Mouse (Mus musculus): ENCODE results near the gene Gins1. TPM values are rescaled to one million over a fixed set of nuclear protein-coding genes. Genes with fewer than 3 reads are reported as not detected.

The Gins1 gene
- polyA plus RNA-seq (2015; fragmentation: Nextera tagmentation; extraction: Ambion mirVana): 20.4 and 26.4 TPM in 2 replicates

DNA sequence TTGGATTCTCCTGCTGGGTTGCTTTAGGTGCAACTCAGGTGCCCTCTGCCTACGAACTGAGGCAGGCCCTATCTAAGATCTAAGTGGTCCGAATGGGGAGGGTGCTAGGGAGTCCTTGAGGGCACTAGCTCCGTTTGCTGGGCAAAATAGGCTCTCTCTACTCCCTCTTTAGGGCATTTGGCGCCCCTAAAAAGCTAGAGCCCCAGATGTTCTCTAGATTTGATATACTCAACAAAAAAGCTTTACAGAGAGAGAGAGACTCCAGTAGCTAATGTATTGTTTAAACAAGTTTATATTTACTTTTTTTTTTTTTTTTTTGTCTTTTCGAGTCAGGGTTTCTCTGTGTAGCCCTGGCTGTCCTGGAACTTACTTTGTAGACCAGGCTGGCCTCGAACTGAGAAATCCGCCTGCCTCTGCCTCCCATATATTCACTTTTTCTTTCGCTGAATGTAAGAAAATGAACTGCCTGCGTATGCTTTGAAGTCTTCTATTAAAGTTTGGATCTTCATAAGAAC is at the start of gene Gins1:
TSS of gene Gins1 (plus strand) at position 465 of the 515 bp plus-strand sequence.
- H3K9me3 ChIP-seq (ENCODE audit: control insufficient read depth, low read length): no peaks in the 10 kb centered on the region
- peak within 1 kb of the TSS; percentile 84 for H3K9ac ChIP-seq (ENCODE audit: low read depth, low read length)
- H3K4me1 ChIP-seq (ENCODE audit: control insufficient read depth, insufficient read depth, low read length): peaks cover 16% of the 10 kb centered on the region
- ATAC-seq: peak; percentile 54
- peak within 1 kb of the TSS; percentile 80 for H3K4me2 ChIP-seq (ENCODE audit: low read depth, low read length)
- H3K27me3 ChIP-seq (replicated peaks; ENCODE audit: control insufficient read depth, insufficient read depth, low read length): no peaks in the 10 kb centered on the region
- 35% methylated on average over 9 of the region's 9 CpGs for WGBS
- peak within 1 kb of the TSS; percentile 83 for H3K27ac ChIP-seq (ENCODE audit: low read length)
- no peaks in the 10 kb centered on the region for H3K36me3 ChIP-seq (ENCODE audit: control insufficient read depth, insufficient read depth, low read length)
- H3K4me3 ChIP-seq (ENCODE audit: low read length): peak within 1 kb of the TSS; percentile 74

DNA sequence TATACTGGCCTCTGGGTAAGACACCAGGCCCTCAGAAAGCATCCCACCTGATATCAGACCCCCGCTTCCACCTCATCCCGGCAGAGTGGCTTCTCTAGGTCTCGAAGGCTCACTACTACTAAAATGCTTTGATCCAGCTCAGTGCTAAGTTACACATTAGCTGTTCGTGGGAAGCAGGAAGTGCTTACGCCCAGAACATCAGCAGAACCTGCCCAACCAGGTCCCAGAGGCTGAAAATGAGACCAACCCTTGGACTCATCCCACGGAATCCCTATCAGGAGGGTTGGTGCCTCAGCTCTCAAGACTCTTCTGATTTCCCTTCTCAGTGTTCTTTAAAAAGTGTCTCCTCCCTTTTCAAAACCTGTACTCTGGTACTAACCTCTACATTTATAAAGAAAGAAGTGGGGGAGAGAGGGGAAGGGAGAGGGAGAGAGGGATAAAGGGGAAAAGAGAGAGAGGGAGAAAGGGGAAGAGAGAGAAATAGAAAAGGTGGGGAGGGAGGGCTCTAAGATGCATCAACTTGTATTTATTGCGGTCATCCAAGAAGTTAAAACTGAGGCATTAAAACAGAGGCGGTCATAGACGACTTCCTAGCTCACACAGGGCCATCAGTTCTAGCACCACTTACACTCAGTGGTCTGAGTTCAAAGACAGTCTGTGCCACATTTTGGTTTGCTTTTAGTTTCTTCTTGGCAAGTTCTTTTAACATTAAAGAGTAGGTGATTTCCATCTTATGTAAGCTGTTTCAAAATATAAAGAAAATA is 46.3 kb upstream of the Gins1 start:
- H3K9ac ChIP-seq (ENCODE audit: low read depth, low read length): no peak overlapping the region
- peak overlapping the region; percentile 37; the same call in 1 of the 2 replicates for H3K4me2 ChIP-seq (ENCODE audit: low read depth, low read length)
- H3K9me3 ChIP-seq (ENCODE audit: control insufficient read depth, low read length): no peaks in the 10 kb centered on the region
- H3K27me3 ChIP-seq (replicated peaks; ENCODE audit: control insufficient read depth, insufficient read depth, low read length): no peaks in the 10 kb centered on the region
- WGBS: 59% methylated on average over 9 of the region's 9 CpGs
- no peak overlapping the region for H3K4me3 ChIP-seq (ENCODE audit: low read length)
- ATAC-seq: peak; percentile 98
- H3K27ac ChIP-seq (ENCODE audit: low read length): peak overlapping the region; percentile 31
- H3K4me1 ChIP-seq (ENCODE audit: control insufficient read depth, insufficient read depth, low read length): 0 out of 2 replicates have a peak, but pooled peaks cover 7% of the 10 kb centered on the region
- no peaks in the 10 kb centered on the region for H3K36me3 ChIP-seq (ENCODE audit: control insufficient read depth, insufficient read depth, low read length)

DNA sequence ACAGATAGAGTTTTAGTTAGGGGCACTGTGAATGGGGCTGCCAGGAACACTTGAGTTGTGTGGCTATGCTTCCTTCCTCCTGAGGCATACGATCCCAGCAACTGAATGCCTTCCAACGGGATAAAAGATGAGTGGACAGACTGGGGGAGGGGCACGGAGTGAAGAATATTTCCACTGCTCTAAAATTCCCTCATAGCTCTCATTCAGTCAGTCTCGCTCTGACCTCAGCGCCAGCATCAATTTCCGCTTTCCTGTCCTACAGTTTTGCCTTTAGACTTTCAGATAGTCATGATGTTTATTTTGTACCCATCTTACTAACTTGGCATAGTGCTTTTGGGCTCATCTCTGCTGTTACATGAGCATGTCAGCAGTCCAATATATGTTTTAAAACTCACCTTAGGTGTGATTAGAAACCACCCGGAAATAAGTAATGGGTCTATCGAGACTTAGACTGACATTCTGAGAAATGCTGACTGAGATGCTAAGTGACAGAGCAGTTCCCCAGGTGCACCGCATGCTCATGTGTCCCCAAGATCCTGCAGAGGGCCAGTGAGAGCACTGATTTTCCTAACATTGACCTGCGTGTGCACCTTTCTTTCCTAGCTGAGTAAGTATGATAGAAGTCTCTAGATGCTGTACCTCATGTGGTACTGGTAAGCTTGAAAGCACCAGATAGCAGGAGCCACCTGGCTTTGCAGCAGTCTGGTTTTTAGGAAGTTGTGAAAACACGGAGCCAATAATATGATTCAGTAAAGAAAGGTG is 45.3 kb upstream of the Gins1 start:
- no peak overlapping the region for H3K9ac ChIP-seq (ENCODE audit: low read depth, low read length)
- no peak overlapping the region for H3K4me2 ChIP-seq (ENCODE audit: low read depth, low read length)
- no peaks in the 10 kb centered on the region for H3K9me3 ChIP-seq (ENCODE audit: control insufficient read depth, low read length)
- H3K36me3 ChIP-seq (ENCODE audit: control insufficient read depth, insufficient read depth, low read length): no peaks in the 10 kb centered on the region
- no peaks in the 10 kb centered on the region for H3K27me3 ChIP-seq (replicated peaks; ENCODE audit: control insufficient read depth, insufficient read depth, low read length)
- WGBS: 74% methylated on average over 11 of the region's 11 CpGs
- H3K4me3 ChIP-seq (ENCODE audit: low read length): no peak overlapping the region
- 0 out of 2 replicates have a peak, but pooled peaks cover 7% of the 10 kb centered on the region for H3K4me1 ChIP-seq (ENCODE audit: control insufficient read depth, insufficient read depth, low read length)
- ATAC-seq: no peak
- no peak overlapping the region for H3K27ac ChIP-seq (ENCODE audit: low read length)

DNA sequence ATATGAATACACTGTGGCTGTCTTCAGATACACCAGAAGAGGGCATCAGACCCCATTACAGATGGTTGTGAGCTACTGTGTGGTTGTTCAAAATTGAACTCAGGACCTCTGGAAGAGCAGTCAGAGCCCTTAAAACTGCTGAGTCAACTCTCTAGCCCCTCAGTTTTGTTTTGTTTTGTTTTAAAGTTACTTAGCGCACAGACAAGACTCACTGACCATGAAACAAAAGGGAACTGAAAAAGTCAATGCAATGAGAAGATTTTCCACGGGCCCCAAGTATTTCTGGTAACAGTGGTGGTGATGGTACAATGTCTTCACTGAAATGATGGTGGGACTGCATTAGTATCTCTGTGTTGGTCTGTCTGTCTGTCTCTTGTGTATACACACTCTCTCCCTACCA is 44.1 kb upstream of the Gins1 start:
- 0 out of 2 replicates have a peak, but pooled peaks cover 7% of the 10 kb centered on the region for H3K4me1 ChIP-seq (ENCODE audit: control insufficient read depth, insufficient read depth, low read length)
- H3K4me3 ChIP-seq (ENCODE audit: low read length): no peak overlapping the region
- ATAC-seq: no peak
- H3K9me3 ChIP-seq (ENCODE audit: control insufficient read depth, low read length): no peaks in the 10 kb centered on the region
- no peak overlapping the region for H3K9ac ChIP-seq (ENCODE audit: low read depth, low read length)
- WGBS: 85% methylated on average over 2 of the region's 2 CpGs
- no peaks in the 10 kb centered on the region for H3K27me3 ChIP-seq (replicated peaks; ENCODE audit: control insufficient read depth, insufficient read depth, low read length)
- H3K36me3 ChIP-seq (ENCODE audit: control insufficient read depth, insufficient read depth, low read length): no peaks in the 10 kb centered on the region
- H3K27ac ChIP-seq (ENCODE audit: low read length): no peak overlapping the region
- H3K4me2 ChIP-seq (ENCODE audit: low read depth, low read length): no peak overlapping the region

DNA sequence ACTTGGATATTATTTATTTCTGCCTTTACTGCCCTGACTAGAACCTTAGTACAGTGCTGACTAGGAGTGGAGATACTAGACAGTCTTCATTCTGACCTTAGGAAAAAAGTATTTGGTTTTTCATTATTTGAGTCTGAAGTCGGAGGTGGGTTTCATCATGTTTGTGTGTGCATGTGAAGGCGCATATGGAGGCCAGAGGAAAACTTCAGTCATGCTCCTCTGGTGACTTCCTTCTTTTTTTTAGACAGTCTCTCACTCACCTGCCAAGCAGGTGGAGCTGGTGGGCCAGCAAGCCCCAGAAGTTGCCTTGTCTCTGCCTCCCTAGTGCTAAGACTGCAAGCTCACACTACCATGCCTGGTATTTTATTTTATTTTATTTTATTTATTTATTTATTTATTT is 38.2 kb upstream of the Gins1 start:
- no peak overlapping the region for H3K4me3 ChIP-seq (ENCODE audit: low read length)
- no peaks in the 10 kb centered on the region for H3K4me1 ChIP-seq (ENCODE audit: control insufficient read depth, insufficient read depth, low read length)
- H3K27me3 ChIP-seq (replicated peaks; ENCODE audit: control insufficient read depth, insufficient read depth, low read length): no peaks in the 10 kb centered on the region
- WGBS: 94% methylated on average over 2 of the region's 2 CpGs
- no peaks in the 10 kb centered on the region for H3K36me3 ChIP-seq (ENCODE audit: control insufficient read depth, insufficient read depth, low read length)
- ATAC-seq: no peak
- no peak overlapping the region for H3K27ac ChIP-seq (ENCODE audit: low read length)
- no peak overlapping the region for H3K4me2 ChIP-seq (ENCODE audit: low read depth, low read length)
- H3K9ac ChIP-seq (ENCODE audit: low read depth, low read length): no peak overlapping the region
- no peaks in the 10 kb centered on the region for H3K9me3 ChIP-seq (ENCODE audit: control insufficient read depth, low read length)

DNA sequence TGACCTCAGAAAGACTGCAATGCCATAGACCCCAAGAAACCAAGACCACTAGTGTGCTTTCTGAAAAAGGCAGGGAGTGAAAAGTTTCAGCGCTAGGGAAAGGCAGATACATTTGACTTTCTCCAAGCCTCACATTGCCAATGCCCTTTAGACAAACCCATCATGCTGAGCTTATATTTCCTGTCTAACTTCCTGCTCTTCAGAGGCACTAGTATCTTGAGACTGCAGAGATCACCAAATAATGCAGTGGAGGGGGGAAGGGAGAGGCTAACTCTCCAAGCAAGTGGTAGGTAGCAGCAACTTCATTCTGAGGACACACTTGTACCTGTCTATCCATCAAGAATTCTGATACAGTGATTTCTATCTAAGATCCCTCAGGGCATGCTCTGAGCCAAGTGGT is 35.8 kb upstream of the Gins1 start:
- H3K9me3 ChIP-seq (ENCODE audit: control insufficient read depth, low read length): no peaks in the 10 kb centered on the region
- H3K4me2 ChIP-seq (ENCODE audit: low read depth, low read length): no peak overlapping the region
- H3K36me3 ChIP-seq (ENCODE audit: control insufficient read depth, insufficient read depth, low read length): no peaks in the 10 kb centered on the region
- no peaks in the 10 kb centered on the region for H3K4me1 ChIP-seq (ENCODE audit: control insufficient read depth, insufficient read depth, low read length)
- 86% methylated on average over 1 of the region's 1 CpGs for WGBS
- H3K4me3 ChIP-seq (ENCODE audit: low read length): no peak overlapping the region
- no peaks in the 10 kb centered on the region for H3K27me3 ChIP-seq (replicated peaks; ENCODE audit: control insufficient read depth, insufficient read depth, low read length)
- no peak for ATAC-seq
- H3K9ac ChIP-seq (ENCODE audit: low read depth, low read length): no peak overlapping the region
- no peak overlapping the region for H3K27ac ChIP-seq (ENCODE audit: low read length)

DNA sequence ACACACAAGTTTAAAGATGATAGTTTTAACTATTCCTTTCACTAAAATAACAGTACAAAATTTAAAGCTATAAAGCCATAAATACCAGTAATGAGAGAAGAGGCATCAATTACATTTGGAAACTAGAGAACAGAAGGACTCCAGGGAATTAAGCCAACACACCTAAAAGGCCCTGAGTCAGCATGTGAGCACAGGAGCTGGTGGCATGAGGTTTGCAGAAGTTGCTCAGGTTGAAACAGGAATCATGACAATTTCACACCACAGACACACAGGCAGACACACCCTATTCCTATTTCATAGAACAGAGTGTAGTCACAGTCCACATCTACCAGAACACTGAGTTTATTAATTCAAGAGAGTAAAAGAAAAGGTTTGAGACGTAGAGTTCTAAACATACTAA is 30.7 kb upstream of the Gins1 start:
- Histone ChIP-seq H3K27me3 (replicated peaks; ENCODE audit: control insufficient read depth, insufficient read depth, low read length) (no peaks in the 10 kb centered on the region), H3K4me2 (ENCODE audit: low read depth, low read length) (no peak overlapping the region), H3K9me3 (ENCODE audit: control insufficient read depth, low read length) (no peaks in the 10 kb centered on the region), H3K27ac (ENCODE audit: low read length) (no peak overlapping the region), H3K36me3 (ENCODE audit: control insufficient read depth, insufficient read depth, low read length) (no peaks in the 10 kb centered on the region), H3K4me1 (ENCODE audit: control insufficient read depth, insufficient read depth, low read length) (no peaks in the 10 kb centered on the region), H3K4me3 (ENCODE audit: low read length) (no peak overlapping the region), H3K9ac (ENCODE audit: low read depth, low read length) (no peak overlapping the region)
- WGBS: 96% methylated on average over 1 of the region's 1 CpGs
- no peak for ATAC-seq

DNA sequence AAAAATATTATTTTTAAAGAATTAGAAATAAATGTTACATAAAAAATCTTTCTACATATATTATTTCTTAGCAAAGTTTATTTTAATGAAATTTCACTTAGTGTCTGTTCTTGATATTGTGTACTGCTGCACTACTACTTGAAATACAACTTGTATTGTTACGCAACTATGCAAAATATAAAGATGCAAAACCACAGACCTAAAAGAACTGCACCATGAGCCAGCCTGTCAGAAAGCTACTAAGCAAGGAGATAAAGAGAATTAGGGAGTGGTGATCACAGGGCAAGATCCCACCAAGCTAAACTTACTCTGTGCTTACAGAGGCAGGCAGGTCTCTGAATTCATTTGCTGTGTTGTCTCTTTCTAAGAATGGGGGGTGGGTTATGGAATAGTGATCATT is 30.0 kb upstream of the Gins1 start:
- Histone ChIP-seq H3K9ac (ENCODE audit: low read depth, low read length) (no peak overlapping the region), H3K9me3 (ENCODE audit: control insufficient read depth, low read length) (no peaks in the 10 kb centered on the region), H3K27ac (ENCODE audit: low read length) (no peak overlapping the region), H3K4me1 (ENCODE audit: control insufficient read depth, insufficient read depth, low read length) (no peaks in the 10 kb centered on the region), H3K36me3 (ENCODE audit: control insufficient read depth, insufficient read depth, low read length) (no peaks in the 10 kb centered on the region), H3K4me3 (ENCODE audit: low read length) (no peak overlapping the region), H3K4me2 (ENCODE audit: low read depth, low read length) (no peak overlapping the region), H3K27me3 (replicated peaks; ENCODE audit: control insufficient read depth, insufficient read depth, low read length) (no peaks in the 10 kb centered on the region)
- 98% methylated on average over 1 of the region's 1 CpGs for WGBS
- ATAC-seq: no peak

DNA sequence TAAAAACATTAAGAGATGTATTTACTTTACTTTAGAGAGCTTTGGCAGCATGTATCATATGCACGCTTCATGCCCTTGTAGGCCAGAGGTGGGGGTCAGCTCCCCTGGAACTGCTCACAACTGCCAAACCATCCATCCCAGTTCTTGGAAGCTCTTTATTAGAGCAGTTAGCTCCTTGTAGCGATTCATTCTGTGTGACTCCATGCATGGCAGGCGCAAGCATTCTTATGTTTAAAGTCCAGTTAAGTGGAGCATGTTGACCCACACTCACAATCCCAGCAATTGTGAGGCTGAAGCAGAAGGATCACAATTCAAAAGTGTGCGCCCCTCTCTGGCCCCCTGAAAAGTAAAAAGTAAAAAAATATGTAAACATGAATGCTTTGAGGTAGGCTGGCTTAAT is 27.6 kb upstream of the Gins1 start:
- no peaks in the 10 kb centered on the region for H3K4me1 ChIP-seq (ENCODE audit: control insufficient read depth, insufficient read depth, low read length)
- no peak for ATAC-seq
- no peaks in the 10 kb centered on the region for H3K36me3 ChIP-seq (ENCODE audit: control insufficient read depth, insufficient read depth, low read length)
- H3K27ac ChIP-seq (ENCODE audit: low read length): no peak overlapping the region
- no peak overlapping the region for H3K9ac ChIP-seq (ENCODE audit: low read depth, low read length)
- WGBS: 83% methylated on average over 4 of the region's 4 CpGs
- no peaks in the 10 kb centered on the region for H3K9me3 ChIP-seq (ENCODE audit: control insufficient read depth, low read length)
- no peaks in the 10 kb centered on the region for H3K27me3 ChIP-seq (replicated peaks; ENCODE audit: control insufficient read depth, insufficient read depth, low read length)
- H3K4me2 ChIP-seq (ENCODE audit: low read depth, low read length): no peak overlapping the region
- no peak overlapping the region for H3K4me3 ChIP-seq (ENCODE audit: low read length)
